Mouse (Mus musculus) embryonic facial prominence, embryonic 12.5 days (tissue): ENCODE results near the gene Camkv. TPM values are rescaled to one million over a fixed set of nuclear protein-coding genes. Genes with fewer than 3 reads are reported as not detected.
A peak's percentile ranks its signal among the peaks of the same experiment; 100 is the strongest.

Source experiments
- ATAC-seq: fragments of 200-750 bp; cut with Nextera tagmentation; 2 replicates; pipeline ENCODE4 v1.8.0; 2017; ENCODE audit not compliant: insufficient number of reproducible peaks, insufficient read depth, low FRiP score, low TSS enrichment
- H3K27ac ChIP-seq: fragments of 300-500 bp; sonication (generic); 2 replicates; pipeline ENCODE4 v1.5.1; 2016; ENCODE audit warnings: mild to moderate bottlenecking
- H3K27me3 ChIP-seq: fragments of 300-500 bp; sonication (generic); 2 replicates; pipeline ENCODE4 v1.6.1; 2016; ENCODE audit warnings: mild to moderate bottlenecking, moderate library complexity
- H3K36me3 ChIP-seq: fragments of 300-500 bp; sonication (generic); 2 replicates; pipeline ENCODE4 v1.6.1; 2016; ENCODE audit warnings: mild to moderate bottlenecking
- H3K4me1 ChIP-seq: fragments of 300-500 bp; sonication (generic); 2 replicates; pipeline ENCODE4 v1.6.1; 2016
- H3K4me2 ChIP-seq: fragments of 300-500 bp; sonication (generic); replicated peaks from 2 replicates; pipeline ENCODE4 v1.6.1; 2016; ENCODE audit warnings: mild to moderate bottlenecking, moderate library complexity
- H3K4me3 ChIP-seq: fragments of 300-500 bp; sonication (generic); 2 replicates; pipeline ENCODE4 v1.5.1; 2016; ENCODE audit warnings: mild to moderate bottlenecking
- H3K9ac ChIP-seq: fragments of 300-500 bp; sonication (generic); 2 replicates; pipeline ENCODE4 v1.6.1; 2016; ENCODE audit warnings: mild to moderate bottlenecking, moderate library complexity
- H3K9me3 ChIP-seq: fragments of 300-500 bp; sonication (generic); 2 replicates; pipeline ENCODE4 v1.6.1; 2016; ENCODE audit warnings: mild to moderate bottlenecking, moderate library complexity
- WGBS: fragments of 180-500 bp; shearing (Covaris S2); methylation state at CpG from one replicate; pipeline ENCODE4 v1.1.7; 2016; 5-methylcytosine and 5-hydroxymethylcytosine counted together
- polyA plus RNA-seq: library from polyadenylated mRNA; unstranded; fragments of >200 nt; fragmentation: Nextera tagmentation; extraction: Ambion mirVana; gene quantifications from 2 replicates; pipeline ENCODE4 v1.2.1, GENCODE M21; 2016

The Camkv gene
- polyA plus RNA-seq = 7.0 and 7.5 TPM in 2 replicates

- peak within 1 kb of the TSS; percentile 53 for H3K4me3 ChIP-seq
- H3K9me3 ChIP-seq = no peaks in the 10 kb centered on the region
- H3K27ac ChIP-seq = no peak within 1 kb of the TSS
- peak within 1 kb of the TSS; percentile 56 for H3K9ac ChIP-seq
- H3K36me3 ChIP-seq = no peaks in the 10 kb centered on the region
- H3K4me2 ChIP-seq = peak within 1 kb of the TSS; percentile 92
- H3K4me1 ChIP-seq = peaks cover 15% of the 10 kb centered on the region
- no peak for ATAC-seq
- H3K27me3 ChIP-seq = peaks cover 28% of the 10 kb centered on the region
- WGBS = 9% methylated on average over 3 of the region's 3 CpGs
Observed at GRCm38 (mm10) chr9:107935374-107935773, at the start of gene Camkv. Gene Camkv (plus strand): TSS chr9:107935674.

DNA sequence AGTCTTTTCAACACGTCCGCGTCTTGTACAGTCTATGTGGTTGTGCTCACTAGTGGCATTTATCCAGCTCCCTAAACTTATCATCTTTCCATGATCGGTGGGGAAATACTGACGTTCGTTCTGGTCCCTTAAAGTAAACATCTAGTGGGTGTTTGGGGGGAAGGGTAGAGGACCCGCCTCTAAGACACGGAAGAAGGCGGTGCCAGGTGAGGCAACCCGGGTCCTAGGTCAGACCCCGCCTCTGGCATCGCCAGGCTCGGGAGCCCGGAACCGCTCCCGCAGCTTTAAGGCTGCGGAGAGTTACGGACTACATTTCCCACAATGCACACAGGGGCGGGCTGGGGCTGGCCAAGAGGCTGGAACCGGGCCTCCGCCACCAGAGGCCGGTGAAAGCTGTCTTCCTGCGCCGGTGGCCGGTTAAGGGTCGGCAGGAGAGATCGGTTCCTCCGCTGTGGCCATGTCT, 47.6 kb upstream of the Camkv start, which contains the start of gene Mon1a:
Gene Mon1a (plus strand): TSS at position 348 of the 463 bp plus-strand sequence.
- WGBS = 1% methylated on average over 28 of the region's 28 CpGs
- ATAC-seq = peak; percentile 90
- Histone ChIP-seq H3K27ac (0 out of 2 replicates have a peak within 1 kb of the TSS, but pooled peaks have one; percentile 48), H3K36me3 (no peaks in the 10 kb centered on the region), H3K4me1 (peaks cover 7% of the 10 kb centered on the region; the same call in 1 of the 2 replicates), H3K9me3 (no peaks in the 10 kb centered on the region), H3K4me3 (peak within 1 kb of the TSS; percentile 81), H3K27me3 (no peaks in the 10 kb centered on the region), H3K9ac (peak within 1 kb of the TSS; percentile 78), H3K4me2 (peak within 1 kb of the TSS; percentile 76)

GRCm38 (mm10) chr9:107888267-107888850, 47.1 kb upstream of the Camkv start:
- H3K4me2 ChIP-seq = peak overlapping the region; percentile 76
- peaks cover 7% of the 10 kb centered on the region; the same call in 1 of the 2 replicates for H3K4me1 ChIP-seq
- peak overlapping the region; percentile 81 for H3K4me3 ChIP-seq
- 0 out of 2 replicates have a peak overlapping the region, but pooled peaks have one; percentile 48 for H3K27ac ChIP-seq
- H3K36me3 ChIP-seq = no peaks in the 10 kb centered on the region
- H3K9me3 ChIP-seq = no peaks in the 10 kb centered on the region
- WGBS = under 1% methylated on average over 18 of the region's 18 CpGs
- peak; percentile 30 for ATAC-seq
- H3K27me3 ChIP-seq = no peaks in the 10 kb centered on the region
- peak overlapping the region; percentile 78 for H3K9ac ChIP-seq

- Histone ChIP-seq H3K27ac (no peak overlapping the region), H3K4me3 (no peak overlapping the region), H3K9ac (no peak overlapping the region), H3K36me3 (no peaks in the 10 kb centered on the region), H3K4me1 (peaks cover 7% of the 10 kb centered on the region; the same call in 1 of the 2 replicates), H3K4me2 (no peak overlapping the region), H3K27me3 (no peaks in the 10 kb centered on the region), H3K9me3 (no peaks in the 10 kb centered on the region)
- ATAC-seq = no peak
- WGBS = 88% methylated on average over 6 of the region's 6 CpGs
Observed at GRCm38 (mm10) chr9:107890260-107890659, 45.2 kb upstream of the Camkv start.

- Histone ChIP-seq H3K36me3 (no peaks in the 10 kb centered on the region), H3K27ac (no peak overlapping the region)
- 100% methylated on average over 1 of the region's 1 CpGs for WGBS
Observed at GRCm38 (mm10) chr9:107891023-107891422, 44.5 kb upstream of the Camkv start.

DNA sequence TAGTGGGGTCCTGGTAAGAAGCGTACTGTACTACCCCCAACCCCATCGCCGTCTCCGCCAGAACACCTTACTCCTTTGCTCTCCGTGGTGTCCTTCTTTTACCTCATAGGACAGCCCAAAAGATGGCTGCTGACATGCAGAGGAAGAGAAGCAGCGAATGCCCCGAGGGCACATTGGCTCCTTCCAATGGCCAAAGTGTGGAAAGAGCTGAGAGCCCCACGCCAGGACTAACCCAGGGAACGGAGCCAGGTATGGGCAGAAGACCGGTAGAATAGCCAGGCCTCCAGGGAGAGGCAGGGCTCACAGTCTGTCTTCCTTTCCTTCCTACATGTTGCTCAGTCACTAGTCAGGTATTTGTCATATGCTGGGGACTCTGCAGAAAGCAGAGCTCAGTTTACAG, 36.9 kb upstream of the Camkv start:
- H3K4me1 ChIP-seq = peaks cover 6% of the 10 kb centered on the region; the same call in 1 of the 2 replicates
- no peak overlapping the region for H3K9ac ChIP-seq
- no peak overlapping the region for H3K4me2 ChIP-seq
- WGBS = 84% methylated on average over 10 of the region's 10 CpGs
- no peaks in the 10 kb centered on the region for H3K9me3 ChIP-seq
- ATAC-seq = no peak
- no peak overlapping the region for H3K27ac ChIP-seq
- H3K4me3 ChIP-seq = no peak overlapping the region
- H3K36me3 ChIP-seq = peaks cover 16% of the 10 kb centered on the region
- H3K27me3 ChIP-seq = peaks cover 23% of the 10 kb centered on the region

More at GRCm38 (mm10) chr9:107891023-107891422, 44.5 kb upstream of the Camkv start:
- Histone ChIP-seq H3K9me3 (no peaks in the 10 kb centered on the region), H3K4me2 (no peak overlapping the region), H3K9ac (no peak overlapping the region), H3K27me3 (no peaks in the 10 kb centered on the region), H3K4me1 (peaks cover 7% of the 10 kb centered on the region; the same call in 1 of the 2 replicates), H3K4me3 (no peak overlapping the region)
- no peak for ATAC-seq

DNA sequence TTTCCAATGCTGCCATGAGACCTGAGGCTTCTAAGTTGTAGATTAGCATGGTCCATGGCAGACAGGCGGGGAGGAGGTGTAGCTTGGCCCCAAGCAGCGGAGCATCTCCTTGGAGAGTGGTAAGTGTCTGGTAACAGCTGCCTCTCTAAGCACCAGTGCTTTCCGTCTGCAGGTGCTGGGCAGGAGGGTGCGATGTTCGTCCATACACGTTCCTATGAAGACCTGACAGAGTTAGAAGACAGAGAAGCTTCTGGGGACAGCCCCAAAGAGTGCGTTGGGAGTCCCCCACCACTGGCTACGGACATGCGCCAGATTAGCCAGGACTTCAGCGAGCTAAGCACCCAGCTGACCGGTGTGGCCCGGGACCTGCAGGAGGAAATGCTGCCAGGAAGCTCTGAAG, 35.6 kb upstream of the Camkv start:
- Histone ChIP-seq H3K9ac (peak overlapping the region; percentile 8; the same call in 1 of the 2 replicates), H3K36me3 (peaks cover 16% of the 10 kb centered on the region), H3K4me1 (peaks cover 6% of the 10 kb centered on the region; the same call in 1 of the 2 replicates), H3K9me3 (no peaks in the 10 kb centered on the region), H3K27ac (no peak overlapping the region), H3K4me2 (no peak overlapping the region), H3K4me3 (no peak overlapping the region), H3K27me3 (peaks cover 23% of the 10 kb centered on the region)
- 71% methylated on average over 12 of the region's 12 CpGs for WGBS
- ATAC-seq = no peak

GRCm38 (mm10) chr9:107900840-107901626, 34.4 kb upstream of the Camkv start:
- 0 out of 2 replicates have a peak, but pooled peaks have one; percentile 30 for ATAC-seq
- Histone ChIP-seq H3K4me2 (peak overlapping the region; percentile 61), H3K9me3 (no peaks in the 10 kb centered on the region), H3K36me3 (peaks cover 16% of the 10 kb centered on the region), H3K27me3 (peaks cover 23% of the 10 kb centered on the region), H3K27ac (no peak overlapping the region), H3K4me1 (peaks cover 7% of the 10 kb centered on the region), H3K4me3 (peak overlapping the region; percentile 28), H3K9ac (peak overlapping the region; percentile 40)
- 6% methylated on average over 44 of the region's 44 CpGs for WGBS

DNA sequence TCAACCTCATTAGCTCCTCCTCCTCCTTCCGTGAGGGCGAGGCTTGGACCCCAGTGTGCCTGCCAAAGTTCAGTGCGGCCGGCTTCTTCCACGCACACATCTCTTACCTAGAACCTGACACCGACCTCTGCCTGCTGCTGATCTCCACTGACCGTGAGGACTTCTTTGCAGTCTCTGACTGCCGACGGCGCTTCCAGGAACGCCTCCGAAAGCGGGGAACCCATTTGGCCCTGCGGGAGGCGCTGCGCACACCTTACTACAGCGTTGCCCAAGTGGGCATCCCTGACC, 33.9 kb upstream of the Camkv start:
- Histone ChIP-seq H3K27ac (no peak overlapping the region), H3K36me3 (peaks cover 16% of the 10 kb centered on the region), H3K9me3 (no peaks in the 10 kb centered on the region), H3K4me1 (peaks cover 12% of the 10 kb centered on the region), H3K4me3 (peak overlapping the region; percentile 28; the same call in 1 of the 2 replicates), H3K4me2 (peak overlapping the region; percentile 61), H3K9ac (peak overlapping the region; percentile 40; the same call in 1 of the 2 replicates), H3K27me3 (peaks cover 23% of the 10 kb centered on the region)
- 10% methylated on average over 17 of the region's 17 CpGs for WGBS
- no peak for ATAC-seq

GRCm38 (mm10) chr9:107904726-107905125, 30.7 kb upstream of the Camkv start:
- Histone ChIP-seq H3K9ac (no peak overlapping the region), H3K4me1 (peaks cover 37% of the 10 kb centered on the region), H3K36me3 (peaks cover 16% of the 10 kb centered on the region), H3K4me3 (no peak overlapping the region), H3K4me2 (no peak overlapping the region), H3K27ac (no peak overlapping the region), H3K9me3 (no peaks in the 10 kb centered on the region), H3K27me3 (peaks cover 20% of the 10 kb centered on the region)
- WGBS = 6% methylated on average over 4 of the region's 4 CpGs
- ATAC-seq = no peak

GRCm38 (mm10) chr9:107906252-107906966, 29.1 kb upstream of the Camkv start, which contains the start of gene Mst1r:
Gene Mst1r (plus strand): TSS chr9:107906873.
- Histone ChIP-seq H3K4me3 (peak within 1 kb of the TSS; percentile 33), H3K27ac (peak within 1 kb of the TSS; percentile 56), H3K4me2 (peak within 1 kb of the TSS; percentile 69), H3K27me3 (peaks cover 5% of the 10 kb centered on the region; the same call in 1 of the 2 replicates), H3K36me3 (peaks cover 11% of the 10 kb centered on the region; the same call in 1 of the 2 replicates), H3K9me3 (no peaks in the 10 kb centered on the region), H3K9ac (peak within 1 kb of the TSS; percentile 22), H3K4me1 (peaks cover 31% of the 10 kb centered on the region)
- peak; percentile 76 for ATAC-seq
- whole genome bisulfite sequencing = 16% methylated on average over 19 of the region's 19 CpGs
